Comparison of ENCODE assay signal across 8 mouse cellular contexts in the genomic region with DNA sequence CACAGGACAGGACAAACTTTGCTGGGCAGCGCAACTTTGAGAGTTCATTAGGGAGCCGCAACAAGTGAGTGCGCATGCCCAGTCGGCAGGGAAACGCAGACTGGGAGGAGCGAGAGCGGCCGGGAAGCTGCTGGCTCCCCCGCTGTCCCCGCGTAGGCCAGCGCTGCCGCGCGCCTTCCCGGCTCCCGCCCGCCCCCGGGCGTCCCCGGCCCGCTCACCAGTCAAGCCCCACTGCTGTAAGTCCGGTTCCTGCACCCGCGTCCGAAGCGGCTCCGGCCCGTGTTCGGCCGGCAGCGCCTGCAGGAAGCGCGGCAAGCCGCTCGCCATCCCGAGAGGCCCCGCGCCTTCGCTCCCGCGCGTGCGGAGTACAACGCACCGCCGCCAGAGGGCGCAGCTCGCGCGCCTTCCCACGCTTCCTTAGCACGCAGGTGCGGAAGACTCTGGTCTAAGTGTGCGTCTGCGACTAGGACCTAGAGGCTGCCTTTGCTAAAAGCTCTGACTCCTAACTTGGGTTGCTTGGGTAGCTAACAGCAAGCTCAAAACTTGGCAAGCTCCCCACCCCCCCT. TPM values are rescaled to one million over a fixed set of nuclear protein-coding genes. Genes with fewer than 3 reads are reported as not detected.
DNase-seq lines count a peak whose midpoint lies in the region; ATAC-seq and TF ChIP-seq lines count a peak whose summit lies in the region.

Gene Chd1l (minus strand): TSS at position 359 of the 566 bp plus-strand sequence.

- peak within 1 kb of the TSS; percentile 65 for H3K4me3 ChIP-seq in embryonic facial prominence, embryonic 12.5 days
- H3K4me3 ChIP-seq in limb, embryonic 11.5 days (ENCODE audit: low read depth, low read length) = peak within 1 kb of the TSS; percentile 74
- H3K4me3 ChIP-seq in midbrain, embryonic 13.5 days (replicated peaks) = peak within 1 kb of the TSS; percentile 78
- peak within 1 kb of the TSS; percentile 81 for H3K4me3 ChIP-seq in small intestine, adult 2 months (ENCODE audit: low read depth, low read length)

- peak; percentile 83 for ATAC-seq in embryonic facial prominence, embryonic 12.5 days (ENCODE audit: insufficient number of reproducible peaks, insufficient read depth, low FRiP score, low TSS enrichment)
- peak; percentile 92 for ATAC-seq in limb, embryonic 11.5 days (ENCODE audit: insufficient number of reproducible peaks, low FRiP score, low TSS enrichment, low read depth)
- ATAC-seq in midbrain, embryonic 13.5 days = peak; percentile 96

- 1% methylated on average over 45 of the region's 56 CpGs for WGBS in embryonic facial prominence, embryonic 12.5 days
- WGBS in limb, embryonic 11.5 days = under 1% methylated on average over 56 of the region's 56 CpGs
- WGBS in midbrain, embryonic 13.5 days = under 1% methylated on average over 52 of the region's 56 CpGs
- 1% methylated on average over 55 of the region's 56 CpGs for WGBS in small intestine, adult 2 months

- 0 out of 2 replicates have a peak, but pooled peaks cover 3% of the 10 kb centered on the region for H3K27me3 ChIP-seq in embryonic facial prominence, embryonic 12.5 days
- no peaks in the 10 kb centered on the region for H3K27me3 ChIP-seq in limb, embryonic 11.5 days (ENCODE audit: control insufficient read depth, insufficient read depth, low read length)
- H3K27me3 ChIP-seq in midbrain, embryonic 13.5 days = no peaks in the 10 kb centered on the region
- no peaks in the 10 kb centered on the region for H3K27me3 ChIP-seq in small intestine, adult 2 months (ENCODE audit: control insufficient read depth, insufficient read depth, low read length)

- no peaks in the 10 kb centered on the region for H3K9me3 ChIP-seq in embryonic facial prominence, embryonic 12.5 days
- no peaks in the 10 kb centered on the region for H3K9me3 ChIP-seq in limb, embryonic 11.5 days (ENCODE audit: control insufficient read depth, low read length)
- no peaks in the 10 kb centered on the region for H3K9me3 ChIP-seq in midbrain, embryonic 13.5 days

- H3K27ac ChIP-seq in embryonic facial prominence, embryonic 12.5 days = peak within 1 kb of the TSS; percentile 90
- H3K27ac ChIP-seq in limb, embryonic 11.5 days (replicated peaks; ENCODE audit: low read depth, low read length) = peak within 1 kb of the TSS; percentile 82
- peak within 1 kb of the TSS; percentile 86 for H3K27ac ChIP-seq in midbrain, embryonic 13.5 days
- H3K27ac ChIP-seq in small intestine, adult 2 months (ENCODE audit: insufficient read depth, low read depth, low read length) = peak within 1 kb of the TSS; percentile 85

- DNase-seq in 3T3-L1 (ENCODE audit: low read depth, low spot score) = peak; percentile 89
- DNase-seq in adrenal gland, postnatal 36 days = peak; percentile 94 to 95
- peak; percentile 94 to 95 for DNase-seq in heart, adult 18-20 months
- peak; percentile 96 for DNase-seq in kidney, adult 18-20 months
- peak; percentile 96 for DNase-seq in limb, embryonic 11.5 days (ENCODE audit: low spot score)

- no peaks in the 10 kb centered on the region for H3K4me1 ChIP-seq in embryonic facial prominence, embryonic 12.5 days
- H3K4me1 ChIP-seq in limb, embryonic 11.5 days (ENCODE audit: control insufficient read depth, insufficient read depth, low read length) = no peaks in the 10 kb centered on the region; the same call in 1 of the 2 replicates
- peaks cover 7% of the 10 kb centered on the region for H3K4me1 ChIP-seq in midbrain, embryonic 13.5 days (replicated peaks)
- H3K4me1 ChIP-seq in small intestine, adult 2 months (ENCODE audit: control insufficient read depth, insufficient read depth, insufficient read length, low read length) = peaks cover 8% of the 10 kb centered on the region; the same call in 1 of the 2 replicates

- TF ChIP-seq POLR2A in small intestine, adult 2 months (IDR thresholded peaks at IDR 0.05; ENCODE audit: low read depth, low read length) = no peak

- peak within 1 kb of the TSS; percentile 71 for H3K4me2 ChIP-seq in embryonic facial prominence, embryonic 12.5 days (replicated peaks)
- H3K4me2 ChIP-seq in limb, embryonic 11.5 days (ENCODE audit: low read depth, severe bottlenecking) = peak within 1 kb of the TSS; percentile 44
- peak within 1 kb of the TSS; percentile 58 for H3K4me2 ChIP-seq in midbrain, embryonic 13.5 days (replicated peaks)

- H3K9ac ChIP-seq in embryonic facial prominence, embryonic 12.5 days = peak within 1 kb of the TSS; percentile 83
- peak within 1 kb of the TSS; percentile 92 for H3K9ac ChIP-seq in limb, embryonic 11.5 days (ENCODE audit: low read length)
- peak within 1 kb of the TSS; percentile 80 for H3K9ac ChIP-seq in midbrain, embryonic 13.5 days (replicated peaks)

- no peaks in the 10 kb centered on the region for H3K36me3 ChIP-seq in embryonic facial prominence, embryonic 12.5 days
- H3K36me3 ChIP-seq in limb, embryonic 11.5 days (ENCODE audit: control insufficient read depth, insufficient read depth, low read length) = no peaks in the 10 kb centered on the region
- H3K36me3 ChIP-seq in midbrain, embryonic 13.5 days = no peaks in the 10 kb centered on the region
- H3K36me3 ChIP-seq in small intestine, adult 2 months (ENCODE audit: control insufficient read depth, insufficient read depth, low read length) = no peaks in the 10 kb centered on the region

- peak; percentile 98 for TF ChIP-seq CTCF in small intestine, adult 2 months (IDR thresholded peaks at IDR 0.05; ENCODE audit: extremely low read depth, insufficient read length, insufficient replicate concordance, low read depth, low read length)

RNA-seq across cellular contexts. Expression of gene Chd1l, which starts in this region (rescaled TPM):
- total RNA-seq in adrenal gland, postnatal 36 days (2021) = 10 to 100 TPM in 1 of 2 experiments, 1 to 10 TPM in 1; 9.8 to 18.5 TPM
- polyA plus RNA-seq in embryonic facial prominence, embryonic 12.5 days (2016; fragmentation: Nextera tagmentation; extraction: Ambion mirVana) = 20.1 and 20.5 TPM in 2 replicates
- 10 to 100 TPM; 11.1 to 11.6 TPM for total RNA-seq in heart, adult 18-20 months (2021)
- 21.5 and 22.8 TPM in 2 replicates for polyA plus RNA-seq in limb, embryonic 11.5 days (2014; fragmentation: Nextera tagmentation; extraction: Ambion mirVana)
- 7.2 and 8.2 TPM in 2 replicates for polyA plus RNA-seq in midbrain, embryonic 13.5 days (2015; fragmentation: Nextera tagmentation; extraction: Ambion mirVana)
- 1.5 and 2.3 TPM in 2 replicates for polyA plus RNA-seq in small intestine, adult 2 months (2012; rRNA removed)

Comparison
In these comparisons a context has a peak if more than half of its experiments do, and no peak if none do; other contexts are left out.
1. Peak in every context shown above with its lines: DNase-seq, ATAC-seq, H3K4me3 ChIP-seq and H3K27ac ChIP-seq.